Mouse (Mus musculus) C2C12 (cell line): ENCODE results near the gene Trim29.

Experiments used
- CEBPB ChIP-seq: IDR thresholded peaks from one replicate; pipeline ENCODE4 v1.6.1; 2011; ENCODE audit warnings: low read depth, mild to moderate bottlenecking, control low read depth, moderate library complexity
- CTCF ChIP-seq: IDR thresholded peaks from one replicate; pipeline ENCODE4 v1.5.1; 2011; ENCODE audit not compliant: control insufficient read depth, insufficient read depth, insufficient read length
- FOSL1 ChIP-seq: IDR thresholded peaks from one replicate; pipeline ENCODE4 v1.8.0; 2011; ENCODE audit warnings: mild to moderate bottlenecking, low read length; ENCODE audit not compliant: poor library complexity, insufficient read depth, severe bottlenecking
- MAX ChIP-seq: IDR thresholded peaks from one replicate; pipeline ENCODE4 v1.6.1; 2011; ENCODE audit warnings: mild to moderate bottlenecking, control low read depth
- MYOD1 ChIP-seq: IDR thresholded peaks from one replicate; pipeline ENCODE4 v1.6.1; 2011; ENCODE audit warnings: low read depth; ENCODE audit not compliant: control insufficient read depth, insufficient read length
- MYOG ChIP-seq: IDR thresholded peaks from one replicate; pipeline ENCODE4 v1.6.1; 2011; ENCODE audit not compliant: control insufficient read depth, insufficient read length; ENCODE audit errors: extremely low read depth
- USF1 ChIP-seq: IDR thresholded peaks from one replicate; pipeline ENCODE4 v1.6.1; 2011; ENCODE audit warnings: low read depth, mild to moderate bottlenecking, control low read depth, moderate library complexity

GRCm38 (mm10) chr9:43321951-43322350 is 11.3 kb downstream of the Trim29 start:
- no peak for TF ChIP-seq CTCF
- TF ChIP-seq MYOG, result no peak
- no peak for TF ChIP-seq MAX
- TF ChIP-seq USF1, result no peak
- TF ChIP-seq CEBPB, result no peak
- no peak for TF ChIP-seq MYOD1
- TF ChIP-seq FOSL1, result no peak
